26 mouse cellular contexts compared by ENCODE assay signal in the genomic region with DNA sequence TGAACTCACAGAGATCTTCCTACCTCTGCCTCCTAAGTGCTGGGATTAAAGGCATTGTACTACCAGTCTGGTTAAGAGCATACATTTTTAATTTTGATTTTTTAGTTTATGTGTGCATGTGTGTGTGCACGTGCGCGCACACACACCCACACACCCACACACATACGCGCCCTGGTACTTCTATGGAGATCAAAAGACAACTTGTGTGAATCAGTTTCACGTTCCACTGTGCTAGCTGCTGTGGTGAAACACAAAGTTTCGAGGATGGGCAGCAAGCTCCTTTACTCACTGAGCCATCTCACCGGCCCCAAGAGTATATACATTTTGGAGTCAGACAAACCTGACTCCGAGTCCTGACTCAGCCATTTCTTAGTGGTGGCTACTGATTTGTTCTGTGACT. TPM values are rescaled to one million over a fixed set of nuclear protein-coding genes. Genes with fewer than 3 reads are reported as not detected.
"Had no signal": no experiment of that assay in that cellular context is flagged by ENCODE, and none has a peak within 500 bp of the region (broad histone marks: within the 10 kb centered on the region; RNA-seq: fewer than 3 reads in every experiment).

No protein-coding gene starts in this region.

- H3K36me3 ChIP-seq: intestine, embryonic 15.5 days; kidney, embryonic 15.5 days; limb, embryonic 12.5 days; limb, embryonic 15.5 days; liver, embryonic 12.5 days; liver, embryonic 15.5 days; lung, embryonic 15.5 days; midbrain, embryonic 10.5 days; neural tube, embryonic 13.5 days; stomach, embryonic 15.5 days had no signal

- H3K27me3 ChIP-seq: intestine, embryonic 15.5 days; kidney, embryonic 15.5 days; limb, embryonic 12.5 days; limb, embryonic 15.5 days; lung, embryonic 15.5 days; neural tube, embryonic 13.5 days; stomach, embryonic 15.5 days had no signal

- H3K4me1 ChIP-seq: intestine, embryonic 15.5 days; kidney, embryonic 15.5 days; limb, embryonic 12.5 days; limb, embryonic 15.5 days; liver, embryonic 12.5 days; liver, embryonic 15.5 days; lung, embryonic 15.5 days; midbrain, embryonic 10.5 days; neural tube, embryonic 13.5 days; stomach, embryonic 15.5 days had no signal

- H3K4me3 ChIP-seq: intestine, embryonic 15.5 days; kidney, embryonic 15.5 days; left cerebral cortex, adult 2 months; limb, embryonic 12.5 days; limb, embryonic 15.5 days; liver, embryonic 12.5 days; liver, embryonic 15.5 days; lung, embryonic 15.5 days; megakaryocyte, embryonic 14.5 days; midbrain, embryonic 10.5 days; neural tube, embryonic 13.5 days; stomach, embryonic 15.5 days had no signal

- H3K27ac ChIP-seq: intestine, embryonic 15.5 days; kidney, embryonic 15.5 days; left cerebral cortex, adult 2 months; limb, embryonic 12.5 days; limb, embryonic 15.5 days; liver, embryonic 12.5 days; liver, embryonic 15.5 days; lung, embryonic 15.5 days; midbrain, embryonic 10.5 days; neural tube, embryonic 13.5 days; stomach, embryonic 15.5 days had no signal

- DNase-seq: kidney, adult 11 months; kidney, adult 8-10 months; kidney, postnatal 10 days; kidney, postnatal 36 days; layer of hippocampus, postnatal 36 days; left cerebral cortex, postnatal 4 days; lung, adult 18-20 months; lung, postnatal 10 days; lung, postnatal 36 days; midbrain, embryonic 14.5 days; retina, postnatal 1 day; right cerebral cortex, postnatal 25 days; spleen, adult 18-20 months had no signal

RNA-seq across cellular contexts. Expression of gene Dntt, which starts 1.5 kb away (rescaled TPM):
- polyA plus RNA-seq: intestine, embryonic 15.5 days; limb, embryonic 12.5 days; limb, embryonic 15.5 days; liver, embryonic 15.5 days; midbrain, embryonic 10.5 days had no signal

RNA-seq across cellular contexts. Expression of gene Opalin, which starts 49.3 kb away (rescaled TPM):
- polyA plus RNA-seq: intestine, embryonic 15.5 days; kidney, embryonic 15.5 days; limb, embryonic 12.5 days; limb, embryonic 15.5 days; liver, embryonic 12.5 days; liver, embryonic 15.5 days; lung, embryonic 15.5 days; midbrain, embryonic 10.5 days; midbrain, embryonic 14.5 days; midbrain, postnatal 0 days; neural tube, embryonic 13.5 days; stomach, embryonic 15.5 days had no signal
